ENCODE assay signal across 10 mouse cellular contexts in the genomic region with DNA sequence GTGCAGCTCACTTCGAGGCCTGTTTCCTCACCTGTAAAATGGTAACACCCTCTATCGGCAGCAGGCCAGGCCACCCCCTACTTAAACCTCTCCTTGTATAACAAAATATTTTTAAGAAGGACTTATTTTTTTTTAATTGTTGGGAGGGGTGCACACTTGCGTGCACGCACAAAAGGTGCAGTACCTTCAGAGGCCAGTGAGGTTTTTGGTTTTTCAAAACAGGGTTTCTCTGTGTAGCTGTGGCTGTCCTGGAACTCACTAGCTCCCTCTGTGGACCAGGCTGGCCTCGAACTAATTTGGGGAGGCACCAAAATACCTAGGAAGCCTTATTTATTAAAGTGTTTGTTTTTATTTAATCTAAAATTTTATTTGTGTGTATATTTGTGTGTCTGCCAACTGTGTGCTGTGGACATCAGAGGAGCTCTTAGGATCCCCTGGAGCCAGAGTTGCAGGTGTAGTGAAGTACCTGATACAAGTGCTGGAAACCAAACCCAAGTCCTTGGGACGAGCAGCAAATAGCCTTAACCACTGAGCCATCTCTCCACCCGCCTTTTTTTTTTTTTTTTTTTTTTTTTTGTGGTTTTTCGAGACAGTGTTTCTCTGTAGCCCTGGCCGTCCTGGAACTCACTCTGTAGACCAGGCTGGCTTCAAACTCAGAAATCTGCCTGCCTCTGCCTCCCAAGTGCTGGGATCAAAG. TPM values are rescaled to one million over a fixed set of nuclear protein-coding genes. Genes with fewer than 3 reads are reported as not detected.
DNase-seq lines count a peak whose midpoint lies in the region; ATAC-seq and TF ChIP-seq lines count a peak whose summit lies in the region.
"Had no signal": no experiment of that assay in that cellular context is flagged by ENCODE, and none has a peak within 500 bp of the region (broad histone marks: within the 10 kb centered on the region; RNA-seq: fewer than 3 reads in every experiment).

No protein-coding gene starts in this region.

- no peaks in the 10 kb centered on the region for H3K9me3 ChIP-seq in forebrain, embryonic 14.5 days (replicated peaks; ENCODE audit: control insufficient read depth, low read length)
- H3K9me3 ChIP-seq: neural tube, embryonic 13.5 days had no signal

- no peak overlapping the region for H3K4me3 ChIP-seq in layer of hippocampus, adult 2 months
- no peak overlapping the region for H3K4me3 ChIP-seq in forebrain, embryonic 14.5 days (ENCODE audit: low read depth, low read length)
- H3K4me3 ChIP-seq: neural tube, embryonic 13.5 days had no signal

- H3K4me2 ChIP-seq in forebrain, embryonic 14.5 days (ENCODE audit: low read length), result no peak overlapping the region
- H3K4me2 ChIP-seq: neural tube, embryonic 13.5 days had no signal

- DNase-seq in layer of hippocampus, adult 2 months (ENCODE audit: low spot score in 2 of 2), result no peak
- no peak for DNase-seq in layer of hippocampus, adult 9-11 months
- peak; percentile 40 to 57 for DNase-seq in CD8-positive naive resting alpha-beta T cell, adult 2 months (ENCODE audit: low read depth in 2 of 2, low spot score in 2 of 2)
- DNase-seq in Patski (ENCODE audit: low read depth, low spot score), result no peak
- peak; percentile 57 for DNase-seq in lung, postnatal 36 days
- no peak for DNase-seq in adrenal gland, adult 18-20 months (ENCODE audit: low spot score in 2 of 2)
- DNase-seq in forebrain, embryonic 14.5 days (ENCODE audit: low spot score), result no peak
- DNase-seq: cerebellum, adult 9-11 months had no signal

- CTCF ChIA-PET in Patski (lab: Charles Lee), result interaction anchor here (0.7 to 1.6 kb wide), 4 partner anchors 19 to 78 kb away, joined by 3 to 7 read pairs (median 4); no protein-coding TSS in a partner anchor

- no peak for ATAC-seq in Patski
- ATAC-seq in forebrain, embryonic 14.5 days, result no peak

- no peak overlapping the region for H3K27ac ChIP-seq in layer of hippocampus, adult 2 months
- no peak overlapping the region for H3K27ac ChIP-seq in forebrain, embryonic 14.5 days (ENCODE audit: low read depth, low read length)
- H3K27ac ChIP-seq: macrophage; neural tube, embryonic 13.5 days had no signal

- no peak overlapping the region for H3K9ac ChIP-seq in forebrain, embryonic 14.5 days (ENCODE audit: low read length)
- H3K9ac ChIP-seq: neural tube, embryonic 13.5 days had no signal

- 79% methylated on average over 9 of the region's 9 CpGs for WGBS in forebrain, embryonic 14.5 days

- in situ Hi-C loops in Patski (cut with MboI; ENCODE audit: low pct_unique_long_range_greater_than_20kb), result no loop called here

- H3K4me1 ChIP-seq in forebrain, embryonic 14.5 days (ENCODE audit: control insufficient read depth, insufficient read depth, low read length), result no peaks in the 10 kb centered on the region
- H3K4me1 ChIP-seq: neural tube, embryonic 13.5 days had no signal

- peak; percentile 67 for TF ChIP-seq CTCF in layer of hippocampus, adult 2 months (conservative IDR thresholded peaks at IDR 0.05)
- TF ChIP-seq CTCF in Patski (IDR thresholded peaks at IDR 0.05), result peak; percentile 60

- POLR2A ChIA-PET in Patski (lab: Charles Lee), result no interaction called here

- H3K27me3 ChIP-seq in Patski, result no peaks in the 10 kb centered on the region
- H3K27me3 ChIP-seq in forebrain, embryonic 14.5 days (replicated peaks; ENCODE audit: control insufficient read depth, insufficient read depth, low read length), result no peaks in the 10 kb centered on the region
- H3K27me3 ChIP-seq: neural tube, embryonic 13.5 days had no signal

- no peaks in the 10 kb centered on the region for H3K36me3 ChIP-seq in forebrain, embryonic 14.5 days (ENCODE audit: control insufficient read depth, insufficient read depth, low read length)
- H3K36me3 ChIP-seq: neural tube, embryonic 13.5 days had no signal

RNA-seq across cellular contexts. Expression of a gene that starts 32.1 kb away (rescaled TPM):
- 10 to 100 TPM; 54.5 to 57.6 TPM for total RNA-seq in layer of hippocampus, adult 2 months (2021)
- polyA plus RNA-seq in Patski (2021), result 18.5 TPM
- total RNA-seq in adrenal gland, adult 18-20 months (2021), result 10 to 100 TPM; 48.8 to 55.3 TPM
- 30.4 and 34.2 TPM in 2 replicates for polyA plus RNA-seq in forebrain, embryonic 14.5 days (2014; fragmentation: Nextera tagmentation; extraction: Ambion mirVana)

RNA-seq across cellular contexts. Expression of a gene that starts 33.1 kb away (rescaled TPM):
- 1 to 10 TPM; 4.3 to 4.5 TPM for total RNA-seq in layer of hippocampus, adult 2 months (2021)
- polyA plus RNA-seq in Patski (2021), result 5.9 TPM
- total RNA-seq in adrenal gland, adult 18-20 months (2021), result 1 to 10 TPM; 4.1 to 4.5 TPM
- 5.3 and 5.4 TPM in 2 replicates for polyA plus RNA-seq in forebrain, embryonic 14.5 days (2014; fragmentation: Nextera tagmentation; extraction: Ambion mirVana)

RNA-seq across cellular contexts. Expression of a gene that starts 51.8 kb away (rescaled TPM):
- 10 to 100 TPM; 77.1 TPM for total RNA-seq in layer of hippocampus, adult 2 months (2021)
- polyA plus RNA-seq in Patski (2021), result 11.8 TPM
- 10 to 100 TPM; 27.4 to 41.0 TPM for total RNA-seq in adrenal gland, adult 18-20 months (2021)
- polyA plus RNA-seq in forebrain, embryonic 14.5 days (2014; fragmentation: Nextera tagmentation; extraction: Ambion mirVana), result 4.4 and 5.2 TPM in 2 replicates

Comparison
In these comparisons a context has a peak if more than half of its experiments do, and no peak if none do; other contexts are left out.
1. DNase-seq: peak in CD8-positive naive resting alpha-beta T cell, adult 2 months (2 of 2) and lung, postnatal 36 days (single experiment); none in layer of hippocampus, adult 2 months (0 of 2), layer of hippocampus, adult 9-11 months (single experiment), Patski (single experiment), adrenal gland, adult 18-20 months (0 of 2) and forebrain, embryonic 14.5 days (single experiment).